Mouse (Mus musculus): ENCODE measurements around the gene Sp2. TPM values are rescaled to one million over a fixed set of nuclear protein-coding genes. Genes with fewer than 3 reads are reported as not detected.

Sp2 gene
- total RNA-seq (2017): 9.3 and 9.8 TPM in 2 replicates

DNA sequence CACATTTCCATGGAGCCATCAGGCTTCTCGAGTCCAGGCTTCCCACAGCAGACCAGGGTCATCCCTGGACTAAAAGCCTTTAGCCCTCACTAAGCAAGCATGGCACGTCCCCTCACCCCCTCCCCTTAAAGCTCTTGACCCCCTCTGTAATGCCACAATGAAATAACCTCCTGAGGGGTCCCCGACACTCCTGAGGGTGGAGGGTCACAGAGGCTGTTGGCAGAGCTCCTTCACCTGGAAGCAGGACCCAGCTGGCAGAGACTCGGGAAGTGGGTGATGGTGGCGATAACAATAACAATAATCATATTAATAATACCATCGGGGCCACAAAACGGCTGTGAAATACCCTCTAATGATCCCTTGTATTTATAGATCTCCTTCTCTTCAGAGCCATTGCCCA, at the start of gene Sp2:
TSS of gene Sp2 (minus strand) at position 101 of the 400 bp plus-strand sequence.
- no peak for ATAC-seq (ENCODE audit: extremely low read depth, insufficient number of reproducible peaks, low FRiP score, poor library complexity, severe bottlenecking)

DNA sequence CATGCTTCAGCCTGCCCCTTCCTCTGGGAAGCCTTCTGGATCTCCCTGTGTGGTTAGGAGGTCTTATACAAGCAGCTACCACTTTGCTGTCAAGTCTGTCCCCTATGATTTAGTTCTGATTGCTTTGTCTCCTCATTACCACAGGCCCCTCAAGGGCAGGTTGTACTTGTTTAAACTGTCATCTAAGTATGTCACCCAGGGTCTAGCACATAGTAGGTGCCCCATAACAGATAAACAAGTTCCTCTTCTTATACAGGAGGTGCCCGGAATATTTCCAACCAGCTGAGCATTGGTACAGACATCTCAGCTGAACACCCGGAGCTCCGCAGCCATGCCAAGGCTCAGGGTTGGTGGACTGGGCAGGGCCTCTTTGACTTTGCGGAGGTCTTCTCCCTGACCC, 49.7 kb upstream of the Sp2 start:
- ATAC-seq (ENCODE audit: extremely low read depth, insufficient number of reproducible peaks, low FRiP score, poor library complexity, severe bottlenecking): no peak

DNA sequence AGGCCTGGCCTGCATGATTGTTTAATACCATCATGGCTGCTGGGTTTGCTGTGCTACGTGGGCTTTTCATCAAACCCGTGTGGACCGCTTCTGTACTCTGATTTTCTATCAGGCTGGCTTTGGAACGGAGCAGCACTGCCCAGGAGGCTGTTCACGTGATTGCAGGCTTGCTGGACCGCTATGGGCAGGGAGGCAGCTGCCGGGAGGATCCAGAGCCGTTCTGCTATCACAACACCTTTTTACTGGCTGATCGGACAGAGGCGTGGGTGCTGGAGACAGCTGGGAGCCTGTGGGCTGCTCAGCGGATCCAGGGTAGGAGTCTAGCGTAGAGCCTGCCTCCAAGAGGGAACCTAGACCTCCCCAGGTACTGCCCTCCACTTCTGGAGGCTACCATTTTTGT, 49.2 kb upstream of the Sp2 start:
- no peak for ATAC-seq (ENCODE audit: extremely low read depth, insufficient number of reproducible peaks, low FRiP score, poor library complexity, severe bottlenecking)

DNA sequence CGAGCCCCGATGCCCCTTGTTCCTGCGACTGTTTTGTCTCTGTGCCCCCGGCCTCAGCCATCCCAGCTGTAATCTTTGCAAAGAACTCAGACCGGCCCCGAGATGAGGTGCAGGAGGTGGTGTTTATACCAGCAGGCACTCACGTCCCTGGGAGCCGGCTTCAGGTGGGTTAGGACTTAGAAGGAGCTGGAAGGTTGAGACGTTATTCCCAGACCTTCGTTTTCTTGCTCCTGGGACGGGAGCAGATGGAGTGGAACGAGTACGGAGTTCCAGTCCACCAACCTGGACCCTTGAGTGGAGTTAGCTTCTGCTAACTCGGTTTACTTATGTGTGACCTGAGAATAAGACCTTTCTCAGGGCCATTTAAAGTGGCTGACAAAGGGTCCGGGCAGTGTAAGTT, 47.7 kb upstream of the Sp2 start:
- ATAC-seq (ENCODE audit: extremely low read depth, insufficient number of reproducible peaks, low FRiP score, poor library complexity, severe bottlenecking): no peak

DNA sequence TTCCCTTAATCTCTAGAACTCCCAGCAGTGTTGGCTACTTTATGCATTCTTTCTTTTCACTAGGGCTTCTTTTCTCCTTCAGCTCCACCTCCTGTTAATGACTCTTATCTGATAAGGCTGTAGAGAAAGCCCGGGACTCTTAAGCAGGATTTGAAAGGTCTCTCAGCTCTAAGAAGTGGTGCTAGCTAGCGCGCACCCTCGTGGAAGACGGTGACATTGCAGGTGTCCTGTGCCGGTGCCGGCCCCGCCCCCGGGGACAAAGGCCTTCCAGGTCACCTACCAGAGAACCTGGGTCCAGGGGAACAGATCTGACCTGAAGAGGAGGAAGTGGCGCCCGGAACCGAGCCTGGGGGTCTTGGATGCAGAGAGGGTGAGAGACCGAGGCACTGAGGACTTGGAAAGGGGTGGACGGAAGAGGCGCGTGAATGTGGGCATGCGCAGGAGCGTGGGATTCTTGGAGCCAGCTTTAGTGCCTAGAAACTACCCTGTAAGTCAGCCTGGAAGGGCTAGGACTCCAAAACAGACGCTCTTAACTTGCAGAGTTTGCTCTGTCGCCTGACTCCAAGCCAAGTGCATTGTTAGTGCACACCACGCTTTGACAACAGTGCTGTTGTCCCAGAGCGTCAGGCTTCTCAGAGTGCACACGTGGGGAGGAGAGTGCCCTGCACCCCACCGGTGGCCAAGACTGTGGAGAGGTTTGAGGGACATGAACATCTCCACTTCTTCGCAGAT, 47.1 kb upstream of the Sp2 start, which contains the start of gene Scrn2:
TSS of gene Scrn2 (plus strand) at position 253 of the 732 bp plus-strand sequence.
- peak; percentile 81 for ATAC-seq (ENCODE audit: extremely low read depth, insufficient number of reproducible peaks, low FRiP score, poor library complexity, severe bottlenecking)

DNA sequence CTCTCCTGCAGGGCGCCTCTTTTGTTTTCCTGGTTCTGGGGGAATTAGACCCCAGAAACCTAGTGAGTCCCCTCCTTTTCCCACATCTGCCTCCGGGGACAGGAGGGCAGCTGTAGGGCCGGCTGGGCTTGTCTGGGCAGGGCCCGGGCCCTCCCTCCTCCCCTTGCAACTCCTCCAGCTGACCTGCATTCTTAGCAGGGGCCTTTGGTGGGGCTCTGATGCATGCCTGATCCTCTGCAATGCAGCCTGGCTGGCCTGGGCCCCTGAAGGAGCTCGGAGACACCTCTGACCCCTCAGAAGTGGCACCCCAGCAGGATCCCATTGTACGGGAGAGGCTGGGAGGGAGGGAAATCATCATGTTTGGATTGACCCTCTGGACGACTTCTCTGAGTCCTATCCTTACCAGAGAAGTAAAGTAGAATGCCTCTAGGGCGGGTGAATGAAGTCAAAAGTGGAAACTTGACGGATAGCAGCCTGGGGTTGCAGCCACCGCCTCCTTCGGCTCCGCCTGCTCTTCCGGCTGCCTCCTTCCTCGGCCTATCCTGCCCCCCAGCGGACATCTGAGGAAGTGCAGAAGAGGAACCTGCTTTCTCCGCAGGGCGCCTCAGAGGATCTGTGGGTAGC, 43.1 kb upstream of the Sp2 start:
- peak; percentile 76 for ATAC-seq (ENCODE audit: extremely low read depth, insufficient number of reproducible peaks, low FRiP score, poor library complexity, severe bottlenecking)

DNA sequence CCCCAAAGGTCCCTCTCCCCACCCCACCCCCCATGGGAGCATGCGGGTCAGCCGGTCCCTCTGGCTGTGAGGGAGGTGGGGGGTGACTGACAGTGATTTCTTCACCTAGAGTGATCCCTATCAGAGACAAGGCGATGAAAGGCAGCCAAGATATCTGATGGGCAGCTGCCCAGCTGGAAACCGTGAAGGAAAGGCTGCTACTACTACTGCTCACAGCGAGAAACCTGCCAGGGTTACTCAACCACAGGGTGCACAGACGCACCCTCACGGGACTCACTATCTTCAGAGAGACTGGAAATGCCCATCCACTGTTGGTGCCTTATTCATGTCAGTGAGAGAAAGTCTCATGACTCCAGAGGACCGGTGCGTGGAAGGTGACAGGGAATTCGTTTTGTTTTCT, 42.2 kb upstream of the Sp2 start:
- ATAC-seq (ENCODE audit: extremely low read depth, insufficient number of reproducible peaks, low FRiP score, poor library complexity, severe bottlenecking): no peak

DNA sequence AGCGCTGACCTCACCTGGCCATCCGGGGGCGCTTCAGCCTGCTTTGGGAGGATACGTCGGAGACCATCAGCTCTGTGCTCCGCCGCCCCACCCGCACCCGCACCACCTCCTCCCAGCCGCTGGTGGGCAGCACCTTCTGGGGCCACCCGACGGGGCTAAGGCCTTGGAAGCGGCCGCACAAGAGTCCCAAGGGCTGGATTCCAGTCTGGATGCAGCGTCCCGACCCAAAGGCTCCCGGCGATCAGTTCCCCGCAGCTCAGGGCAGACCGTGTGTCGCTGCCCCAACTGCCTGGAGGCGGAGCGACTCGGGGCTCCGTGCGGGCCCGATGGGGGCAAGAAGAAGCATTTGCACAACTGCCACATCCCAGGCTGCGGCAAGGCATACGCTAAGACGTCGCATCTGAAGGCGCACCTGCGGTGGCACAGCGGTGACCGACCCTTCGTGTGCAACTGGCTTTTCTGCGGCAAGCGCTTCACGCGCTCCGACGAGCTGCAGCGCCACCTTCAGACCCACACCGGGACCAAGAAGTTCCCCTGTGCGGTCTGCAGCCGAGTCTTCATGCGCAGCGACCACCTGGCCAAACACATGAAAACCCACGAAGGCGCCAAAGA, 39.2 kb upstream of the Sp2 start:
- peak; percentile 65 for ATAC-seq (ENCODE audit: extremely low read depth, insufficient number of reproducible peaks, low FRiP score, poor library complexity, severe bottlenecking)

DNA sequence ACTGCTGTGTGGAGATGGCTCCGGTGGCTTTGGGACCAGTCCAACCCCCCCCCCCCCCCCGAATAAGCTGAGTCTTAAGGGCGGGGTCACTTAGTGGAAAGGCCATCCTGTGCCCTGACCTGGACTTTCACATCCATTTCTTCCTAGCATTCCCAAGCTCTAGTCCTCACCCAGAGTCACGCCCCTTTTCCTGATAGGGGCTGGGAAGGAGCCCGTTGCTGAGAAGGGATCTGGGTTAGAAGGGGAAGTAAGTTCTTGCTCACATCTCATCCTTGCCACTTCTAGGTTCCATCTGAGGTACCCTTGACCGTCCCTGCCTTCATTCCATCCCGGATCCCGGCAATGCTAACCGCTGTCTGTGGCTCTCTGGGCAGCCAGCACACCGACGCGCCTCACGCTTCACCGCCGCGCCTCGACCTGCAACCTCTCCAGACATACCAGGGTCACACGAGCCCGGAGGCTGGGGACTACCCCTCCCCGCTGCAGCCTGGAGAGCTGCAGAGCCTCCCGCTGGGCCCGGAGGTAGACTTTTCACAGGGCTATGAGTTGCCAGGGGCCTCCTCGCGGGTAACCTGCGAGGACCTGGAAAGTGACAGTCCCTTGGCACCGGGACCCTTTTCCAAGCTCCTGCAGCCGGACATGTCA, 38.5 kb upstream of the Sp2 start:
- no peak for ATAC-seq (ENCODE audit: extremely low read depth, insufficient number of reproducible peaks, low FRiP score, poor library complexity, severe bottlenecking)

DNA sequence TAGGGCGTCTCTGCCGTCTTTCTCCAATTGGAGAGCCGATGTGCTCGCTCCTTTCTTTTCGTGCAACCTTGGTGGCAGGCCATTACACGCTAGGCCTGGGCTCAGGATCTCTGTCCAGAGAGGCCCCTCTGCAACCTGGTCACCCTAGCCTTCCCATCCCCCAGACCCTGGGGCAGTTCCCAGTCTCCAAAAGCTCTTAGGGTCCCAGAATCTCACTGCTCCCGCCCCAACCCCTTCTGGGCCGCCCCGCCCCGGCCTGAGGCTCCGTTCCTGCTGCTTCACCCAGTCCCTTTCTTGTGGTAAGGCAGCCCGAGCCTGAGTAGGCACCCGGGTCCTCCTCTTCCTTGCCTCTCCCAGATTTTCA, 36.6 kb upstream of the Sp2 start:
- no peak for ATAC-seq (ENCODE audit: extremely low read depth, insufficient number of reproducible peaks, low FRiP score, poor library complexity, severe bottlenecking)

DNA sequence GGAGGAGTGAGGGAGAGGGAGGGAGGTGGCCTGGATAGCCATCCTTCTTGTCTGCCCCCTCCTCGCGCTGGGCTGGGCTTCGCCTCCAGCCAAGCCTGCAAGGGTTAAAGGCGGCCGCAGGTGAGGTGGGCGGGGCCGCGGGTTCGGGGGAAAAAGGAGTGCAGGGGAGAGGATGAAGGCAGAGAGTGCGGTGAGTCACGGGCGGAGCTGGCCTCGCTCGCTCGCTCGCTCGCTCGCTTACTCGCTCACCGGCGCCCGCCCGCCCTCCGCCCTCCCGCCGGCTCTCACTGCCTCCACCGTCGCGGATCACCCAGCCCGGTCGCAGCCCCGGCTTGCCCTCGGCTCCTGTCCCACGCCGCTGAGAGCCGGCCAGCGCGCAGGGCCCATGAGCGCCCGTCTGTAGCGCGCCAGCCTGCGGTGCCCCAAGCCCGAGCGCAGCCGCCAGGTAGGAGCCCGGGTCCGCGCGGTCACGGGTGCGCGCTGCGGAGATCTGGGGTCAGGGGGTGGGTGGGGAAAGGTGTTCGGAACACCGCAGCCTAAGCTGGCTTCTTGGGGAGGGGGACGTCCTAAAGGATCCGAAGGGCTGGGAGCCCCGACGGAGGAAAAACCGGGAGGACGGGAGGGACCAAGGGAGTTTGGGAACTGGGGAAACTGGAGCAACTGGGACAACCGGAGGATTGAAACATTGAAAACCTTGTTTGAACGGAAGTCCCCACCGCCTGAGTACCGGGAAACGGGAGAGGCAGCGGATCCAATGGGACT, 36.0 kb upstream of the Sp2 start:
- ATAC-seq (ENCODE audit: extremely low read depth, insufficient number of reproducible peaks, low FRiP score, poor library complexity, severe bottlenecking): no peak

DNA sequence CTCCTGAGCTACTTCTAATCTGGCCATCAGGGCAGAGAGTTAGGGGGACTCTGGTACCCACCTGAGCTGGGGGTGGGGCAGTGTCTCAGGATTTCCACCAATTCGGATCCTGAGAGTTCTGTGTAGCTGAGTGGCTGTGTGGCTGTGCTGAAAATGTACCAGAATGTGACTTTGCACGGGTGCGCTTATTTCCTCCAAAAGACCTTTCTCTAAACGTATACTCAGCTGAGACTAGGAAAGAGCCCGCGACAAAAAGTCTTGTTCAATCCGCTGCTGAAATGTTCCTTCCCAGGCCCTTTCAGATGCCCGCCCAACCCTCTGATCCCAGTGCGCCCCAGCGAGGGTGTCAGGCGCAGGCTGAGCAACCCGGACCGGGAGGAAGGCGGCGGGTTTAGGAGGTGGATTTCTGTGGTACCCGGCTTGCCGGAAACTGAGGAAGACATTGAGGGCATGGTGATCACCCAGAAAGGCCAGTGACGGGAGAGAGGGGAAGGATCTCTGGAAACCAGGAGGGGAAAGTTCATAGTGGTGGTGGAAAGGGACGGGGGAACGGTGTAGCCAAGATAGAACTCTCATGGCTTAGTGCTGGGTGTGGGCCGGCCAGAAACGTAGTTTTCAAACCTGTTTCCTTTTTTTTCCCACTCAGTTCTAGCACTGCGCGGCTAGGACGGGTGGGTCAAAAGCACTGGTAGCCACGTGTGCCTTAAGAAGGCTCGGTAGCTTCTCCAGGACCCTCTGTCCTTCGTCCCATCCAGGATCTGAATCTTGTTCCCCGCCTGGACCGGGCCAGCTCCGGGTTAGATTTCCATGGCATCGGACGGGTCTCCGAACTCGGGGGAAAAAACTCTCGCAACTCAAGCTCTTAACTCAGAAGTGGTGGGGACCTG, 35.2 kb upstream of the Sp2 start:
- no peak for ATAC-seq (ENCODE audit: extremely low read depth, insufficient number of reproducible peaks, low FRiP score, poor library complexity, severe bottlenecking)

DNA sequence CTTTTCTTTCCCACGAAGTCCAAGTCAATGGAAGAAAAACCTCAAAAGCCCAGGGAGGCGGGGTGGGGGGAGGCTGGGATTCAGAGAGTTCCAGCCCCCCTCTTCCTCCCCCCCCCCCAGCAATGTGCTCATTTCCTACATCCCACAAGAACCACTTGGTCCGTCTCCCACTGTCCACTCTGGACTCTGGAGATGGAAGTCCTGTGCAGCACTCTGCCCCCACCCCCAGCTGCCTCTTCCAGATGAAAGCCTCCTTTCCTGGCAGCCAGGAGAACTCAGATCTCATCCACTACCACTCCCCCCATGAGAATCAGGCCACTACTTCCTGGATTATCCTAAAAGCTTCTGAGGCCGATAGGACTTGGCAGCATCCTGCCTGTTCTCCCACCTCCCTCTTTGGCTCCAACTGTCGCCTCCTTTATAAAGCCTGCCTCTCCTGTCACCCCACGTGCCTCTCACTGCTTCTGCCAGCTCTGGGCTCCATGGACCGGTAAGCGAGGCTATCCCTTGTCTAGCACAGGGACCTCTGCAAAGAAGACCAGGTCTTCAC, 30.4 kb upstream of the Sp2 start, which contains the start of gene Sp6:
TSS of gene Sp6 (plus strand) at position 274 of the 550 bp plus-strand sequence.
- no peak for ATAC-seq (ENCODE audit: extremely low read depth, insufficient number of reproducible peaks, low FRiP score, poor library complexity, severe bottlenecking)

DNA sequence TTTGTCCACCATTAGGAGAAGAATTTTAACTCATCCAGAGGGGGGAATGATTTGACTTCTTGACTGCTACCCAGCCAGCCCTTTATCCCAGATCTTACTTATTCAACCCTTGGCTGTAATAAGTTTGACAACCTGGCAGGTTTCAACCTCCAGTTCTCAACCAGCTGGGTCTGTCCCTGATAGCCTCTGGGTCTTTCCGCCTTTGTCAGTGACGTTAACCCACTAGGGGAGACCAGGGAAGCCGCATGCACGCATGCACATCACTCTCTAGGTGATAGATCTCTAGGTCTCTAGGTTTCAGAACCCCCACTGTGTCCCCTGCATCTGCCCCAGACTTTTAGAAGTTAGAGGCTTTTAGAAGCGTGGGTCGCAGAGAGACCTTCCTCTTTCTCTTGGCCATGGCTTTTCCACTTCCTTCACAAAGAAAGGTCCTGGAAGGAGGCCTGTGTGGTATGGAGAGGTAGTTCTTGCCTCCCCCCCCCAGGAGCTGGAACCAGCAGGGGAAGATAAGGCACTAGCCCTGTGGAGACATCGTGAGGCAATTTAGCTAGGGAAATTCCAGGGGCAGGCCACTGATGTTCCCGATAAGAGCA, 26.5 kb upstream of the Sp2 start:
- ATAC-seq (ENCODE audit: extremely low read depth, insufficient number of reproducible peaks, low FRiP score, poor library complexity, severe bottlenecking): no peak

DNA sequence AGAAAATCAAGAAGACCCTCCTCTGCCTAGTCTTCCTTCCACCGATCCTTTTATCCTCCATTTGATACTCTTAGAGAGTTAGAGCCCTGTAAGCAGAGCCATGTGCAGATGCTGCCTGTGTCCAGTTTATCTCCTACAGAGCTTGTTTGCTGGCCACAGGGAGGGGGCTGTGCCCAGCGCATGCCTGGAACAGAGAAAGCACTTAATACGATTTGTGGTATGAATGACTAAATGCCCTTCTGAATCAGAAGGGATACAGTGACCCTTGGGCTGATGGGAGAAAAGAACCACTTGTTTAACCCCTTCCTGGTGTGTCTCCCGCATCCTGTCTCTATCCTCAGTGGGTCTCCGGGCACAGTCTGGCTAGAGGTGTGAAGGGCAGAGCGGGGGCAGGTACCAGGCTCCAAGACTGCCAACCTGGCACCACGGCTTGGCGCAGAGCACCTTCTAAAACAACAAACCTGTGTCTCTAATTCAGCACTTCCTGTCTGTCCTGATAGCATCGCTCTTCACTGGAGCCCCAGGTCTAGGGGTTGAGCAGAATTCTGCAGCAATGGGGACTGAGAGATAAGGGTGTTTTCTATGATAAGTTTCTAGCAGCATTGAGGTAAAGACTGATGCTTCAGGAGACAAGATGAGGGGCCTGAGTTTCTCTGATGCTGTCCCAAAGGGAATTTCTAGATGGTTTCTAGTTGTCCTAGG, 24.5 kb upstream of the Sp2 start:
- ATAC-seq (ENCODE audit: extremely low read depth, insufficient number of reproducible peaks, low FRiP score, poor library complexity, severe bottlenecking): no peak

DNA sequence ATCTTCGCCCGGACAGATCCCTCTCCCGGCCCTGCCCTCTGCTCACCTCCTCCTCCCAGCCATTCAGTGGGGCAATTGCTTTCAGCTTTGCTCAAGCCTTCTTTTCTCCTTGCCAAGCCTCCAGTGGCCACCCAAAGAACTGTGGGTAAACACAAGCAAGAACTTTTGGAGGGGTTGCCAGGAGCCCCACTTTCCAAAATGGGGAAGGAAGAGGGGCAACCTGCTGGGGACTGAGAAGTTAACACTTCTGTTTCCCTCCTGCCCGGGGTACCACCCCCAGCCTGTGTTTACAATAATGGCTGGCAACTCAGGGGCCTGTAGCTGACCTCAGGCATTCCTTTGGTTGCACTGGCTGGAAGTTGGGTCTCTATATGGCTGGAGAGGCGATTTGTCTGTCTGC, 20.4 kb upstream of the Sp2 start:
- ATAC-seq (ENCODE audit: extremely low read depth, insufficient number of reproducible peaks, low FRiP score, poor library complexity, severe bottlenecking): no peak

DNA sequence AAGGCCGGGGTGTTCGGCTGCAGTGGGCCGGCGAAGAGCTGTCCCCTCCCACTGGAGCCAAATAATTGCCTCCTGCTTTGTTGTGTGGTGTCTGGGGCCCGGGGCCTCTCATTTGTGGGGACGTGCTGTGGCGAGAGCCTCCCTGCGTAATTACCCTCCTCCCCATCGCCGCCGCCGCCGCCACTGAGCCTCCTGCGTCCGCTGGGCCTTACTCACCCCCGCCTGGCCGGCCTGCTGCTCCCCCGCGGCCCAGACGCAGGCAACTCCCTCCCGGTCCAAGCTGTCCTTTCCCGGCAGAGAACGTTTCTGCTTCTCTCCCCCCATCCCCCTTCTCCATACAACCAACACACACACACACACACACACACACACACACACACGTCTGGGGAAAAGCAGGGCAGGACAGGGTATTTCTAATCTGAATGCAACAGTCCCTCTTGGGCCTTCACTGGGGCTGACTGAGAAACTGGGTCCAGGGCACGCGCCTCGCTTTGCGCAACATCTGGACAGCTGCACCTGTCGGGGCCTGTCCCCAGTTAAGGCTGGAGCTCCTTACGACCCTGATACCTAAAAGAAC, 14.7 kb upstream of the Sp2 start:
- ATAC-seq (ENCODE audit: extremely low read depth, insufficient number of reproducible peaks, low FRiP score, poor library complexity, severe bottlenecking): no peak

All from neutrophil, adult 5-6 weeks (primary cell).